Mouse (Mus musculus) embryo, embryonic 9.5 days (tissue): Measurements from ENCODE around the gene Rora.

Experiments
- DNase-seq: peaks from one replicate; pipeline ENCODE4 v3.0.0-alpha.2; 2017; ENCODE audit errors: extremely low spot score

Gene Rora

GRCm38 (mm10) chr9:69397760-69398452 is 744.3 kb downstream of the Rora start, which contains the start of gene Ice2:
Gene Ice2, plus strand, starts transcription at chr9:69397906.
- peak; percentile 87 for DNase-seq

- no peak for DNase-seq
Measured at GRCm38 (mm10) chr9:69398453-69398850, 744.9 kb downstream of the Rora start.

GRCm38 (mm10) chr9:69404671-69405070 is 751.1 kb downstream of the Rora start:
- DNase-seq, result no peak

- no peak for DNase-seq
Measured at GRCm38 (mm10) chr9:69419476-69419875, 765.9 kb downstream of the Rora start.

- no peak for DNase-seq
Measured at GRCm38 (mm10) chr9:69430531-69430930, 776.9 kb downstream of the Rora start.

- DNase-seq, result peak; percentile 40
Measured at GRCm38 (mm10) chr9:69431863-69432555, 778.4 kb downstream of the Rora start.

- DNase-seq, result no peak
Measured at GRCm38 (mm10) chr9:69435194-69435593, 781.6 kb downstream of the Rora start.

- no peak for DNase-seq
Measured at GRCm38 (mm10) chr9:69435662-69436061, 782.1 kb downstream of the Rora start.
